In the genomic region with DNA sequence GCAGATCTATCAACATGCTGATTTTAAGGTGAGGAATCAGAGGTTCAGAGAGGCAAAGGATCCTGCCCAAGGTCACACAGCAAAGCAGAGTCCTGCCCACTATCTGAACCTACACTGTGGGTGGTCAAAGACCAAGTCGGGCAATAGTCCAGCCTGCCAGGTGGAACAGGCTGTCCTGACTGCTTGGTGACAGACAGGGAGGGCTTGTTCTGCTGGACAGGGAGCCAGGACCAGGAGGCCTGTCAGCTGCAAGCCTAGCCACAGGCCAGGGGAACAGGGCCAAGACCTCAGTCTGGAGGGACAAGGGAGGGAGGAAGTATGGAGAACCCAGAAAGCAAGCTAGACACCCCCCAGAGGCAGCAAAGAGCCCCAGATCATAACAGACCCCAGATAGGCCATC, we compare ENCODE assay signal across 17 mouse cellular contexts. TPM values are rescaled to one million over a fixed set of nuclear protein-coding genes. Genes with fewer than 3 reads are reported as not detected.
DNase-seq lines count a peak whose midpoint lies in the region; ATAC-seq lines count a peak whose summit lies in the region.
"Had no signal": no experiment of that assay in that cellular context is flagged by ENCODE, and none has a peak within 500 bp of the region (broad histone marks: within the 10 kb centered on the region; RNA-seq: fewer than 3 reads in every experiment).

No protein-coding gene starts in this region.

- intact Hi-C loops in heart, postnatal 25 days (cut with DNase I) = no loop called here

- no peak overlapping the region for H3K4me3 ChIP-seq in midbrain, embryonic 10.5 days
- H3K4me3 ChIP-seq in midbrain, embryonic 15.5 days = no peak overlapping the region
- H3K4me3 ChIP-seq: embryonic facial prominence, embryonic 12.5 days; heart, adult 2 months; left cerebral cortex, adult 2 months had no signal

- no peak overlapping the region for H3K9ac ChIP-seq in midbrain, embryonic 15.5 days
- H3K9ac ChIP-seq: embryonic facial prominence, embryonic 12.5 days had no signal

- peaks cover 83% of the 10 kb centered on the region for H3K27me3 ChIP-seq in midbrain, embryonic 10.5 days (ENCODE audit: low read depth, poor library complexity, severe bottlenecking)
- H3K27me3 ChIP-seq in midbrain, embryonic 15.5 days (replicated peaks) = 0 out of 2 replicates have a peak, but pooled peaks cover 4% of the 10 kb centered on the region

- peak; percentile 92 for DNase-seq in heart, adult 11 months
- DNase-seq in heart, postnatal 25 days (ENCODE audit: low spot score) = no peak
- DNase-seq in midbrain, embryonic 10.5 days (ENCODE audit: low spot score) = no peak
- DNase-seq in cerebellum, adult 9-11 months = peak; percentile 92
- no peak for DNase-seq in thymus, postnatal 0 days (ENCODE audit: low spot score)
- DNase-seq in adrenal gland, adult 8-10 months = no peak
- DNase-seq: adrenal gland, postnatal 14 days; heart, adult 2 months; thymus, adult 2 months had no signal

- peak overlapping the region; percentile 46; the same call in 1 of the 2 replicates for H3K27ac ChIP-seq in midbrain, embryonic 10.5 days (replicated peaks)
- H3K27ac ChIP-seq in midbrain, embryonic 15.5 days = no peak overlapping the region
- H3K27ac ChIP-seq: embryonic facial prominence, embryonic 12.5 days; heart, adult 2 months; left cerebral cortex, adult 2 months had no signal

- peaks cover 44% of the 10 kb centered on the region for H3K4me1 ChIP-seq in midbrain, embryonic 10.5 days
- H3K4me1 ChIP-seq in midbrain, embryonic 15.5 days = peaks cover 26% of the 10 kb centered on the region
- H3K4me1 ChIP-seq: embryonic facial prominence, embryonic 12.5 days had no signal

- no peak for ATAC-seq in midbrain, embryonic 15.5 days (replicated peaks)
- ATAC-seq: intestine, postnatal 0 days had no signal

- H3K4me2 ChIP-seq in midbrain, embryonic 15.5 days = no peak overlapping the region
- H3K4me2 ChIP-seq: embryonic facial prominence, embryonic 12.5 days had no signal

- no peaks in the 10 kb centered on the region for H3K36me3 ChIP-seq in midbrain, embryonic 10.5 days
- H3K36me3 ChIP-seq in midbrain, embryonic 15.5 days (replicated peaks) = no peaks in the 10 kb centered on the region
- H3K36me3 ChIP-seq: embryonic facial prominence, embryonic 12.5 days had no signal

- 68% methylated on average over 1 of the region's 1 CpGs for WGBS in midbrain, embryonic 10.5 days
- WGBS in midbrain, embryonic 15.5 days = 54% methylated on average over 1 of the region's 1 CpGs

- H3K9me3 ChIP-seq in midbrain, embryonic 10.5 days (replicated peaks) = no peaks in the 10 kb centered on the region
- H3K9me3 ChIP-seq in midbrain, embryonic 15.5 days = no peaks in the 10 kb centered on the region
- H3K9me3 ChIP-seq: embryonic facial prominence, embryonic 12.5 days had no signal

RNA-seq across cellular contexts. Expression of a gene that starts 25.9 kb away (rescaled TPM):
- not detected for total RNA-seq in heart, postnatal 25 days (2021)
- polyA plus RNA-seq in midbrain, embryonic 10.5 days (2016; fragmentation: Nextera tagmentation; extraction: Ambion mirVana) = 2.2 and 4.7 TPM in 2 replicates
- 10.7 and 10.9 TPM in 2 replicates for polyA plus RNA-seq in midbrain, embryonic 15.5 days (2015; fragmentation: Nextera tagmentation; extraction: Ambion mirVana)
- polyA plus RNA-seq in thymus, postnatal 0 days (2015; fragmentation: Nextera tagmentation; extraction: Ambion mirVana) = 0.08 TPM in 1 of 2 replicates, not detected in the other
- under 1 TPM; 0.23 to 0.30 (median 0.26) TPM for total RNA-seq in adrenal gland, adult 8-10 months (2022)
- total RNA-seq: heart, adult 2 months; heart, postnatal 10 days; liver, adult 2 months; MEL had no signal
- polyA plus RNA-seq: heart, adult 2 months; intestine, postnatal 0 days; liver, adult 2 months; lung, embryonic 16.5 days had no signal

RNA-seq across cellular contexts. Expression of a gene that starts 49.9 kb away (rescaled TPM):
- total RNA-seq in heart, postnatal 25 days (2021) = 10 to 100 TPM; 14.8 to 15.2 TPM
- polyA plus RNA-seq in midbrain, embryonic 10.5 days (2016; fragmentation: Nextera tagmentation; extraction: Ambion mirVana) = 14.8 and 18.5 TPM in 2 replicates
- 21.5 and 23.7 TPM in 2 replicates for polyA plus RNA-seq in midbrain, embryonic 15.5 days (2015; fragmentation: Nextera tagmentation; extraction: Ambion mirVana)
- polyA plus RNA-seq in thymus, postnatal 0 days (2015; fragmentation: Nextera tagmentation; extraction: Ambion mirVana) = 23.2 and 23.6 TPM in 2 replicates
- total RNA-seq in adrenal gland, adult 8-10 months (2022) = 100 to 1,000 TPM; 134 to 367 (median 207) TPM

RNA-seq across cellular contexts. Expression of a gene that starts 59.1 kb away (rescaled TPM):
- 1 to 10 TPM; 1.8 to 1.9 TPM for total RNA-seq in heart, postnatal 25 days (2021)
- polyA plus RNA-seq in midbrain, embryonic 10.5 days (2016; fragmentation: Nextera tagmentation; extraction: Ambion mirVana) = 0.81 and 0.87 TPM in 2 replicates
- polyA plus RNA-seq in midbrain, embryonic 15.5 days (2015; fragmentation: Nextera tagmentation; extraction: Ambion mirVana) = 1.3 and 2.2 TPM in 2 replicates
- 1.5 and 1.6 TPM in 2 replicates for polyA plus RNA-seq in thymus, postnatal 0 days (2015; fragmentation: Nextera tagmentation; extraction: Ambion mirVana)
- 1 to 10 TPM; 1.8 to 4.4 (median 3.3) TPM for total RNA-seq in adrenal gland, adult 8-10 months (2022)

Comparison
In these comparisons a context has a peak if more than half of its experiments do, and no peak if none do; other contexts are left out.
1. DNase-seq: peak in heart, adult 11 months (single experiment) and cerebellum, adult 9-11 months (single experiment); none in heart, postnatal 25 days (single experiment), midbrain, embryonic 10.5 days (single experiment), thymus, postnatal 0 days (single experiment) and adrenal gland, adult 8-10 months (single experiment).